Mouse (Mus musculus): ENCODE results near the gene Nrcam.

DNA sequence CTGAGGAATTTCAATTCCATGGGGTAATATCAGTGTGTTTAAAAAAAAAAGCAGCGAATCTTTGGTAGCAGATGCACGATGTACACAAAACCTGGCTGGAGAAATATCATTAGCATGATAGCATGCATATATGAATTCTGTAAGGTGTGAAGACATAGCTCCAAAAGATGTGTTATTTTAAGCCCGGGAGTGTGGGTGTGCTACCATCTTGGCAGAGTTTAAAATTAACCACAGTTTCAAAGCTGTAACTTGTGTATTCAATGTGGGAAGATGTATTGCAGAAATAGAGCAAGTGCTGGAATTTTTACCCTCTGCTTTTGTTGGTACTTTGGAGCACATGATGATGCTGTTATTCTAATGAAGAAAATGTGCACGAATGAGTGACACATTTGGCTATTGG lies 81.1 kb downstream of the Nrcam start:
- TF ChIP-seq HCFC1 (IDR thresholded peaks at IDR 0.05; ENCODE audit: low read depth, low read length) (no peak), ZNF384 (IDR thresholded peaks at IDR 0.05; ENCODE audit: low read depth, low read length) (no peak)
